Mouse (Mus musculus) retina, postnatal 1 day (tissue): ENCODE data around the gene Pacsin3.

Experiments used
- DNase-seq: peaks from one replicate; pipeline ENCODE4 v3.0.0-alpha.2; 2012

Gene Pacsin3

GRCm38 (mm10) chr2:91263692-91264660 is 8.2 kb downstream of the Pacsin3 start:
- DNase-seq: no peak

- DNase-seq: peak; percentile 99
Measured at GRCm38 (mm10) chr2:91264711-91265681, 9.2 kb downstream of the Pacsin3 start, which contains the start of gene Arfgap2. Gene Arfgap2 (plus strand): TSS chr2:91264974.

- DNase-seq: no peak
Measured at GRCm38 (mm10) chr2:91268042-91268441, 12.3 kb downstream of the Pacsin3 start.

- no peak for DNase-seq
Measured at GRCm38 (mm10) chr2:91268706-91269105, 13.0 kb downstream of the Pacsin3 start.

GRCm38 (mm10) chr2:91269687-91270133 is 14.0 kb downstream of the Pacsin3 start:
- DNase-seq: no peak

- DNase-seq: peak; percentile 75
Measured at GRCm38 (mm10) chr2:91278749-91279371, 23.1 kb downstream of the Pacsin3 start.

GRCm38 (mm10) chr2:91279372-91279755 is 23.6 kb downstream of the Pacsin3 start:
- no peak for DNase-seq

- no peak for DNase-seq
Measured at GRCm38 (mm10) chr2:91281366-91281765, 25.6 kb downstream of the Pacsin3 start.

- DNase-seq: no peak
Measured at GRCm38 (mm10) chr2:91283972-91284371, 28.2 kb downstream of the Pacsin3 start.

- DNase-seq: no peak
Measured at GRCm38 (mm10) chr2:91284375-91285199, 28.8 kb downstream of the Pacsin3 start.

GRCm38 (mm10) chr2:91285885-91286505 is 30.2 kb downstream of the Pacsin3 start:
- peak; percentile 82 for DNase-seq

- DNase-seq: no peak
Measured at GRCm38 (mm10) chr2:91287563-91287962, 31.8 kb downstream of the Pacsin3 start.

GRCm38 (mm10) chr2:91291197-91292007 is 35.6 kb downstream of the Pacsin3 start:
- DNase-seq: no peak

GRCm38 (mm10) chr2:91294226-91294625 is 38.5 kb downstream of the Pacsin3 start:
- no peak for DNase-seq

- DNase-seq: no peak
Measured at GRCm38 (mm10) chr2:91295895-91296294, 40.1 kb downstream of the Pacsin3 start.

GRCm38 (mm10) chr2:91299156-91299555 is 43.4 kb downstream of the Pacsin3 start:
- no peak for DNase-seq

GRCm38 (mm10) chr2:91300784-91301183 is 45.0 kb downstream of the Pacsin3 start:
- DNase-seq: no peak

- DNase-seq: no peak
Measured at GRCm38 (mm10) chr2:91301836-91302235, 46.1 kb downstream of the Pacsin3 start.

- no peak for DNase-seq
Measured at GRCm38 (mm10) chr2:91302845-91303244, 47.1 kb downstream of the Pacsin3 start.

- no peak for DNase-seq
Measured at GRCm38 (mm10) chr2:91305926-91306325, 50.2 kb downstream of the Pacsin3 start.
